In genomic region chr17:47974503-47974902, GRCm38 (mm10) we compare ENCODE assay signal across 8 mouse cellular contexts. TPM values are rescaled to one million over a fixed set of nuclear protein-coding genes. Genes with fewer than 3 reads are reported as not detected.
A peak's percentile ranks its signal among the peaks of the same experiment; 100 is the strongest.
DNase-seq lines count a peak whose midpoint lies in the region; ATAC-seq and TF ChIP-seq lines count a peak whose summit lies in the region.

No protein-coding gene starts in this region.

- H3K36me3 ChIP-seq in lung, embryonic 15.5 days: no peaks in the 10 kb centered on the region
- H3K36me3 ChIP-seq in forebrain, postnatal 0 days (ENCODE audit: insufficient read depth): no peaks in the 10 kb centered on the region
- H3K36me3 ChIP-seq in limb, embryonic 13.5 days: no peaks in the 10 kb centered on the region
- H3K36me3 ChIP-seq in stomach, embryonic 15.5 days: no peaks in the 10 kb centered on the region

- no peak for DNase-seq in lung, adult 18-20 months
- DNase-seq in forebrain, postnatal 0 days: peak; percentile 13
- no peak for DNase-seq in thymus, postnatal 14 days
- no peak for DNase-seq in gastrocnemius, postnatal 25 days

- peaks cover 57% of the 10 kb centered on the region for H3K4me1 ChIP-seq in lung, embryonic 15.5 days
- H3K4me1 ChIP-seq in forebrain, postnatal 0 days (ENCODE audit: insufficient read depth): peaks cover 13% of the 10 kb centered on the region
- peaks cover 53% of the 10 kb centered on the region for H3K4me1 ChIP-seq in limb, embryonic 13.5 days
- H3K4me1 ChIP-seq in stomach, embryonic 15.5 days: peaks cover 43% of the 10 kb centered on the region

- 0 out of 2 replicates have a peak, but pooled peaks have one; percentile 0 for ATAC-seq in lung, embryonic 15.5 days (ENCODE audit: borderline replicate concordance, extremely low read depth, low FRiP score, low TSS enrichment)
- no peak for ATAC-seq in forebrain, postnatal 0 days
- ATAC-seq in limb, embryonic 13.5 days (ENCODE audit: low FRiP score, low read depth): no peak
- peak; percentile 9; the same call in 1 of the 2 replicates for ATAC-seq in stomach, embryonic 15.5 days (ENCODE audit: insufficient read depth, low FRiP score, low read depth)
- ATAC-seq in erythroid progenitor cell, adult 5-6 weeks (replicated peaks; ENCODE audit: low FRiP score, poor library complexity, severe bottlenecking): no peak

- 4% methylated on average over 13 of the region's 13 CpGs for WGBS in lung, embryonic 15.5 days
- 6% methylated on average over 13 of the region's 13 CpGs for WGBS in forebrain, postnatal 0 days
- 7% methylated on average over 13 of the region's 13 CpGs for WGBS in limb, embryonic 13.5 days
- 5% methylated on average over 13 of the region's 13 CpGs for WGBS in stomach, embryonic 15.5 days

- no peak for TF ChIP-seq CTCF in forebrain, postnatal 0 days (IDR thresholded peaks at IDR 0.05; ENCODE audit: low read depth)

- H3K9ac ChIP-seq in lung, embryonic 15.5 days: peak overlapping the region; percentile 35
- H3K9ac ChIP-seq in forebrain, postnatal 0 days: peak overlapping the region; percentile 45
- H3K9ac ChIP-seq in limb, embryonic 13.5 days: peak overlapping the region; percentile 56
- H3K9ac ChIP-seq in stomach, embryonic 15.5 days: peak overlapping the region; percentile 23; the same call in 1 of the 2 replicates

- H3K4me3 ChIP-seq in lung, embryonic 15.5 days: peak overlapping the region; percentile 35
- peak overlapping the region; percentile 36 for H3K4me3 ChIP-seq in forebrain, postnatal 0 days (ENCODE audit: low read depth, low read length)
- peak overlapping the region; percentile 37 for H3K4me3 ChIP-seq in limb, embryonic 13.5 days
- peak overlapping the region; percentile 30 for H3K4me3 ChIP-seq in stomach, embryonic 15.5 days (replicated peaks)

- H3K4me2 ChIP-seq in lung, embryonic 15.5 days: peak overlapping the region; percentile 64
- H3K4me2 ChIP-seq in forebrain, postnatal 0 days (ENCODE audit: low read depth): peak overlapping the region; percentile 74
- H3K4me2 ChIP-seq in limb, embryonic 13.5 days (replicated peaks): peak overlapping the region; percentile 69
- peak overlapping the region; percentile 57 for H3K4me2 ChIP-seq in stomach, embryonic 15.5 days

- no peaks in the 10 kb centered on the region for H3K9me3 ChIP-seq in lung, embryonic 15.5 days
- H3K9me3 ChIP-seq in forebrain, postnatal 0 days (ENCODE audit: low read length): no peaks in the 10 kb centered on the region
- no peaks in the 10 kb centered on the region for H3K9me3 ChIP-seq in limb, embryonic 13.5 days
- no peaks in the 10 kb centered on the region for H3K9me3 ChIP-seq in stomach, embryonic 15.5 days

- no peaks in the 10 kb centered on the region for H3K27me3 ChIP-seq in lung, embryonic 15.5 days
- H3K27me3 ChIP-seq in forebrain, postnatal 0 days (ENCODE audit: insufficient read depth, low read length): peaks cover 10% of the 10 kb centered on the region
- no peaks in the 10 kb centered on the region for H3K27me3 ChIP-seq in limb, embryonic 13.5 days
- H3K27me3 ChIP-seq in stomach, embryonic 15.5 days (replicated peaks): no peaks in the 10 kb centered on the region

- H3K27ac ChIP-seq in lung, embryonic 15.5 days: peak overlapping the region; percentile 93
- H3K27ac ChIP-seq in forebrain, postnatal 0 days (ENCODE audit: low read depth, low read length): no peak overlapping the region
- peak overlapping the region; percentile 98 for H3K27ac ChIP-seq in limb, embryonic 13.5 days
- H3K27ac ChIP-seq in stomach, embryonic 15.5 days: peak overlapping the region; percentile 90

RNA-seq across cellular contexts. Expression of gene Foxp4, which starts 50.1 kb away (rescaled TPM):
- polyA plus RNA-seq in lung, embryonic 15.5 days (2015; fragmentation: Nextera tagmentation; extraction: Ambion mirVana): 23.7 and 24.1 TPM in 2 replicates
- total RNA-seq in forebrain, postnatal 0 days (2014; rRNA removed): 108 and 109 TPM in 2 replicates
- polyA plus RNA-seq in forebrain, postnatal 0 days (2015; fragmentation: Nextera tagmentation; extraction: Ambion mirVana): 45.7 and 56.4 TPM in 2 replicates
- 25.9 and 30.2 TPM in 2 replicates for polyA plus RNA-seq in limb, embryonic 13.5 days (2015; fragmentation: Nextera tagmentation; extraction: Ambion mirVana)
- polyA plus RNA-seq in stomach, embryonic 15.5 days (2015; fragmentation: Nextera tagmentation; extraction: Ambion mirVana): 25.0 and 30.9 TPM in 2 replicates
- total RNA-seq in erythroid progenitor cell, adult 5-6 weeks (2015; ENCODE audit: low replicate concordance): 4.0 and 5.4 TPM in 2 replicates
- 0.30 and 1.0 TPM in 2 replicates for total RNA-seq in erythroid progenitor cell, adult 5-6 weeks (2017; ENCODE audit: low replicate concordance)
- total RNA-seq in gastrocnemius, postnatal 25 days (2021): 1 to 10 TPM; 6.4 to 7.6 TPM

Comparison
In these comparisons a context has a peak if more than half of its experiments do, and no peak if none do; other contexts are left out.
1. ATAC-seq: peak in lung, embryonic 15.5 days (single experiment) and stomach, embryonic 15.5 days (single experiment); none in forebrain, postnatal 0 days (single experiment), limb, embryonic 13.5 days (single experiment) and erythroid progenitor cell, adult 5-6 weeks (single experiment).
2. Peak in every context shown above with its lines, with median percentiles within 50 percentile points of each other: H3K4me2 ChIP-seq, H3K4me3 ChIP-seq and H3K9ac ChIP-seq.